Mouse (Mus musculus) 416B (cell line): Measurements from ENCODE around the gene Smim24.
A peak's percentile ranks its signal among the peaks of the same experiment; 100 is the strongest.

Experiments
- DNase-seq: peaks from one replicate; pipeline ENCODE4 v3.0.0; 2011; ENCODE audit warnings: low read depth

Smim24 gene

GRCm38 (mm10) chr10:81392781-81393185, at the start of gene Smim24:
Gene Smim24 (plus strand): TSS chr10:81393051.
- no peak for DNase-seq

- DNase-seq: peak; percentile 78
Measured at GRCm38 (mm10) chr10:81344421-81345161, 48.3 kb upstream of the Smim24 start.

- no peak for DNase-seq
Measured at GRCm38 (mm10) chr10:81345162-81345534, 47.7 kb upstream of the Smim24 start.

- no peak for DNase-seq
Measured at GRCm38 (mm10) chr10:81346453-81347067, 46.3 kb upstream of the Smim24 start.

- peak; percentile 82 for DNase-seq
Measured at GRCm38 (mm10) chr10:81349146-81349545, 43.7 kb upstream of the Smim24 start.

- no peak for DNase-seq
Measured at GRCm38 (mm10) chr10:81349961-81350350, 42.9 kb upstream of the Smim24 start.

- peak; percentile 99 for DNase-seq
Measured at GRCm38 (mm10) chr10:81350351-81351063, 42.3 kb upstream of the Smim24 start, which contains the start of gene Hmg20b. Gene Hmg20b (minus strand): TSS chr10:81350480.

GRCm38 (mm10) chr10:81351678-81352291, 41.1 kb upstream of the Smim24 start:
- DNase-seq: peak; percentile 85

- peak; percentile 67 for DNase-seq
Measured at GRCm38 (mm10) chr10:81354738-81355477, 37.9 kb upstream of the Smim24 start.

- no peak for DNase-seq
Measured at GRCm38 (mm10) chr10:81355533-81355932, 37.3 kb upstream of the Smim24 start.

- peak; percentile 89 for DNase-seq
Measured at GRCm38 (mm10) chr10:81356352-81356990, 36.4 kb upstream of the Smim24 start.

- peak; percentile 84 for DNase-seq
Measured at GRCm38 (mm10) chr10:81356991-81357844, 35.6 kb upstream of the Smim24 start, which contains the start of gene Mfsd12. Gene Mfsd12 (plus strand): TSS chr10:81357491.

- DNase-seq: no peak
Measured at GRCm38 (mm10) chr10:81358209-81358608, 34.6 kb upstream of the Smim24 start.

- DNase-seq: peak; percentile 72
Measured at GRCm38 (mm10) chr10:81358841-81359240, 34.0 kb upstream of the Smim24 start.

GRCm38 (mm10) chr10:81360721-81361120, 32.1 kb upstream of the Smim24 start:
- no peak for DNase-seq

GRCm38 (mm10) chr10:81362336-81362949, 30.4 kb upstream of the Smim24 start:
- DNase-seq: peak; percentile 22

- no peak for DNase-seq
Measured at GRCm38 (mm10) chr10:81363436-81364346, 29.2 kb upstream of the Smim24 start.

GRCm38 (mm10) chr10:81364666-81365065, 28.2 kb upstream of the Smim24 start:
- DNase-seq: no peak

- peak; percentile 21 for DNase-seq
Measured at GRCm38 (mm10) chr10:81365073-81365472, 27.8 kb upstream of the Smim24 start.
